Mouse (Mus musculus): ENCODE data around the gene Mybph. TPM values are rescaled to one million over a fixed set of nuclear protein-coding genes. Genes with fewer than 3 reads are reported as not detected.

The Mybph gene
- polyA plus RNA-seq, 1 experiment from 2014 or later, result 4.4 TPM

DNA sequence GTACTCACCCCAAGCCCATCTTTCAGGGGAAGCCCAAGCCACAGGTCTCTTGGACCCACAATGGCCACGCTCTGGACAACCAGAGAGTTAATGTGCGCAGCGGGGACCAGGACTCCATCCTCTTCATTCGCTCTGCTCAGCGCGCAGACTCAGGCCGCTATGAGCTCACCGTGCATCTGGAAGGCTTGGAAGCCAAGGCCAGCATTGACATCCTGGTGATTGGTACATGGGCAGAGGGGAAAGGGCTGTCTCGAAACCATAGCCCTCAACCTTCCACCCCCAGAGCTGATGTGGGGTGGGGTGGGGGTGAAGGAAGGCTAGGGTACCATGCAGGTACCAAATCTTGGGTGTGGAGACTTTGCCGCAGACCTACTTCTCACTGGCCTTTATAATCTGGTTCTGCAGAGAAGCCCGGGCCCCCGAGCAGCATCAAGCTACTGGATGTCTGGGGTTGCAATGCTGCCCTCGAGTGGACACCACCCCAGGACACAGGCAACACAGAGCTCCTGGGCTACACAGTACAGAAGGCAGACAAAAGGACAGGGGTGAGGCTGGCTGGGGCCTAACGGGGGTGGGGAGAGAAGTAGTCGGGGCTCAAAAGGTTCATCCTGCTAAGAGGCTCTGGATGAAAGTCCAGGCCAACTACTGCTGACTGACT lies 4.2 kb downstream of the Mybph start:
- Histone ChIP-seq H3K9me3 (replicated peaks; ENCODE audit: control insufficient read depth, low read length) (no peaks in the 10 kb centered on the region), H3K9ac (replicated peaks; ENCODE audit: low read length) (no peak overlapping the region), H3K4me1 (ENCODE audit: control insufficient read depth, insufficient read depth, low read length) (peaks cover 7% of the 10 kb centered on the region), H3K4me3 (ENCODE audit: low read depth, low read length) (no peak overlapping the region), H3K4me2 (ENCODE audit: low read depth, low read length) (no peak overlapping the region), H3K36me3 (replicated peaks; ENCODE audit: control insufficient read depth, insufficient read depth, low read depth, low read length) (no peaks in the 10 kb centered on the region), H3K27ac (replicated peaks; ENCODE audit: low read depth, low read length) (no peak overlapping the region), H3K27me3 (ENCODE audit: control insufficient read depth, insufficient read depth, low read length) (no peaks in the 10 kb centered on the region)
- ATAC-seq (replicated peaks; ENCODE audit: insufficient number of reproducible peaks, low FRiP score, low TSS enrichment, low read depth) (no peak), DNase-seq (ENCODE audit: low spot score) (no peak)
- 82% methylated on average over 15 of the region's 15 CpGs for WGBS

DNA sequence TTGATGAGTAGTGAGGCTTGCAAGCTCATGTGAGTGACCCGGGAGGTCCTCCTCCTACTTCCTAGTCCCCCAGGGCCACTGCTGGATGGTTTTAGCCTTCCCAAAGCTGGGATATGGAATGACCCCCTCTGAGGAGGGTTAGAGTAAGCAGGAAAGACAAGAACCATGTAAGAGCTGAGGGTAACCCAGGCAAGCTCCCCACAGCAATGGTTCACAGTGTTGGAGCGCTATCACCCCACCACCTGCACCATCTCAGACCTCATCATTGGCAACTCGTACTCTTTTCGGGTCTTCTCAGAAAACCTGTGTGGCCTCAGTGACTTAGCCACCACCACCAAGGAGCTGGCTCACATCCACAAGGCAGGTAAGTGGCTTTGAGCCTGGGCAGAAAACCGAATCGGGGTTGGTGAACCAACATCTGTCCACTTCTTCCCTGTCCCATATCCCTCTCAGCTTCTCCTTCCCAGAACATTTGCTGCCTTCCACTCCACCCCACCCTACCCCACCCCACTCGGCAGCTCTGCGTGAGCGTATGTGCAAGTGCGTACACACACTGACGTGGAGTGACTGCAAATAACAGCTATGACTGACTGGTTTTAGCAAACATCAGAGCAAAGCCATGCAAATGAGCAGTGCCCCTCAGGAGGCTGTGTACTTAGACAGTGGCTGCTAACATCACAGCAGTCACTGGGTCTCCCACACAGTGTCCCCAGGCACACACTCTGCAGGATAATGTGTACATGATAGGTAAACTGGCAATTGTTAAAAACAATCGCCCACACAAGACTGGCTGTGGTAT lies 5.1 kb downstream of the Mybph start:
- Histone ChIP-seq H3K27ac (replicated peaks; ENCODE audit: low read depth, low read length) (no peak overlapping the region), H3K4me1 (ENCODE audit: control insufficient read depth, insufficient read depth, low read length) (peaks cover 7% of the 10 kb centered on the region), H3K4me3 (ENCODE audit: low read depth, low read length) (no peak overlapping the region), H3K27me3 (ENCODE audit: control insufficient read depth, insufficient read depth, low read length) (no peaks in the 10 kb centered on the region), H3K9me3 (replicated peaks; ENCODE audit: control insufficient read depth, low read length) (no peaks in the 10 kb centered on the region), H3K9ac (replicated peaks; ENCODE audit: low read length) (no peak overlapping the region), H3K36me3 (replicated peaks; ENCODE audit: control insufficient read depth, insufficient read depth, low read depth, low read length) (no peaks in the 10 kb centered on the region), H3K4me2 (ENCODE audit: low read depth, low read length) (no peak overlapping the region)
- 89% methylated on average over 12 of the region's 12 CpGs for WGBS
- ATAC-seq (replicated peaks; ENCODE audit: insufficient number of reproducible peaks, low FRiP score, low TSS enrichment, low read depth), result no peak
- no peak for DNase-seq (ENCODE audit: low spot score)

DNA sequence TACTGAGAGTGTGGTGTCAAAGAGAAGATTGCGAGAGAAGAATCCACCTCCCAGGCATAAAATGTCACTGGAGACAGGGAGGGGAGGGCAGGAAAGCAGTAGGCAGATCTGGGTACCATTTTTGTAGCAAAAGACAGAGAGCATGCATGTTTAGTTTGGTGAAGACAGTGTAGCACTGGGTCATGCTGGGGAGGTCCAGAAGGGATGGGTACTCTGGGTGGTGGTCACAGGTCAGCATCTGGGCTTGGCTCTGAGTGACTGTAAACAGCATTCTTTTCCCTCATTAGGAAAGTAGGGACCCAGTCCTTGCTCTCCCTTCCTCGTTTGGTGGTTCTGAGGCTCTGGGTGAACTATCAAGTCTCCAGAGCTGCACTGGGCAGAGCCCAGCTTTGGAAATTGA lies 7.2 kb downstream of the Mybph start:
- Histone ChIP-seq H3K9me3 (replicated peaks; ENCODE audit: control insufficient read depth, low read length) (no peaks in the 10 kb centered on the region), H3K27ac (replicated peaks; ENCODE audit: low read depth, low read length) (no peak overlapping the region), H3K36me3 (replicated peaks; ENCODE audit: control insufficient read depth, insufficient read depth, low read depth, low read length) (no peaks in the 10 kb centered on the region), H3K4me2 (ENCODE audit: low read depth, low read length) (no peak overlapping the region), H3K4me3 (ENCODE audit: low read depth, low read length) (no peak overlapping the region), H3K9ac (replicated peaks; ENCODE audit: low read length) (no peak overlapping the region), H3K4me1 (ENCODE audit: control insufficient read depth, insufficient read depth, low read length) (no peaks in the 10 kb centered on the region; the same call in 1 of the 2 replicates), H3K27me3 (ENCODE audit: control insufficient read depth, insufficient read depth, low read length) (no peaks in the 10 kb centered on the region)
- DNase-seq (ENCODE audit: low spot score) (no peak), ATAC-seq (replicated peaks; ENCODE audit: insufficient number of reproducible peaks, low FRiP score, low TSS enrichment, low read depth) (no peak)
- 59% methylated on average over 2 of the region's 2 CpGs for WGBS

DNA sequence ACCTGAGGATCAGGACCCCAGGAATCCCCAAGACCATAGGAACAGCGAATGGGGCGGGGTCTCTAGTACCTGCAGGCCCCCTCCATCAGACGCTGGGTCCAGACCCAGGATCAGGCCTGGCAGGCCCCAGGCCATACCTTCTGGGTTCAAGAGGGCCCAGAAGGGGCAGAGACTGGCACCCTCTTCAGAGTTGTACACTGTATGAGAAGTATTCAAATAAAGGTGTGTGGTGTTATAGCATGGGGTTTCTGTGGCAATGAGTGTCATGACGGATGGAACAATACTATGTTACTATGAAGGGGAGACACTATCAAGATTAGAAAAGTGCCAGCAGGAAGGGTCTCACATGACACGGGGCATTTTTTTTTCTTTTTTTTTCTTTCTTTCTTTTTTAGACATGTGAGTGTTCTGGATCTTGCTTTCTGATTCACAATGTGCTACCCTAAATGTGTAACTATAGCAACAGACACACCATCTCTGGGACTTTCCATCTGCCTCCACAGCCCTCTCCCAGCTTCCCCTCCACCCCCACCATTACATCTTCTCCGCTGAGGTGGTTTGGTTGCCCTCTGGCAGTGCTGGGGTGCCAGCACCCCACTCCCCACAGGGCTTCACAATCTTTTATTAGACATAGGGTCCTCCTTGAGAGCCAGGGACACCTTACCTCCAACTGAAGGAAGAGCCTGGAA lies 7.9 kb downstream of the Mybph start:
- Histone ChIP-seq H3K4me1 (ENCODE audit: control insufficient read depth, insufficient read depth, low read length) (no peaks in the 10 kb centered on the region), H3K9me3 (replicated peaks; ENCODE audit: control insufficient read depth, low read length) (no peaks in the 10 kb centered on the region), H3K27ac (replicated peaks; ENCODE audit: low read depth, low read length) (no peak overlapping the region), H3K36me3 (replicated peaks; ENCODE audit: control insufficient read depth, insufficient read depth, low read depth, low read length) (no peaks in the 10 kb centered on the region), H3K9ac (replicated peaks; ENCODE audit: low read length) (no peak overlapping the region), H3K27me3 (ENCODE audit: control insufficient read depth, insufficient read depth, low read length) (no peaks in the 10 kb centered on the region), H3K4me2 (ENCODE audit: low read depth, low read length) (no peak overlapping the region), H3K4me3 (ENCODE audit: low read depth, low read length) (no peak overlapping the region)
- DNase-seq (ENCODE audit: low spot score) (no peak), ATAC-seq (replicated peaks; ENCODE audit: insufficient number of reproducible peaks, low FRiP score, low TSS enrichment, low read depth) (no peak)
- WGBS, result 87% methylated on average over 6 of the region's 6 CpGs

DNA sequence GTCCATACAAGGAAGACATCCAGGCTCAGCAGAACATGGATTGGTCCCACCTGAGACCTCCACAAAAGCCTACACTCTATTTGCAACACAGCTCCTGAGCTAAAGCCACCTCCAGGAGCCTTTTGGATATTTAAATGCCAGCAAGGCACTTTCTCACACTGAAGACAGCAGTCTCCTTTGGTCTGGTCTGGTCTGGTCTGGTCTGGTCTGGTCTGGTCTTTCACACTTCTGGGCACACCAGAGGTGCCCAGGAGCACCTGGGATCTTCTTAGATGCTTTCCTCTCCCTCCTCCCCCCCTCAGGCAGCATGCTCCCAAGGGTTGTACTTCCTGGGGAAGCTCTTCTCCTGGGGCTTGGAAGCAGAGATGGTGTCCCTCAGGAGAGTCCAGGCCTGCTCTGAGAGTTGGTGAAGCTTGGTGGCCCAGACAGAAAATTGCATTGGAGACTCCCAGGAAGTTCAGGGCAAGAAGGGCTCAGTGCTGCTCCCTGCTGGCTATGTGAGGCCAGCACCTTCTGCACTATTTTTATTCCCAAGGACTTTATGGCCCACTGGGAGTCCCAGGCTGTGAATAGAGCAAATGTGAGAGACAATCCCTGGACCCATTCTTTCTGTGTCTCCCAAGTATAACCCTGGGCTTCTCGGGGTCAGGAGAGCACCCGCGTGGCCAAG lies 8.6 kb downstream of the Mybph start:
- WGBS, result 35% methylated on average over 3 of the region's 3 CpGs
- ATAC-seq (replicated peaks; ENCODE audit: insufficient number of reproducible peaks, low FRiP score, low TSS enrichment, low read depth), result no peak
- DNase-seq (ENCODE audit: low spot score), result peak; percentile 50
- Histone ChIP-seq H3K9me3 (replicated peaks; ENCODE audit: control insufficient read depth, low read length) (no peaks in the 10 kb centered on the region), H3K36me3 (replicated peaks; ENCODE audit: control insufficient read depth, insufficient read depth, low read depth, low read length) (no peaks in the 10 kb centered on the region), H3K4me3 (ENCODE audit: low read depth, low read length) (no peak overlapping the region), H3K4me2 (ENCODE audit: low read depth, low read length) (no peak overlapping the region), H3K27me3 (ENCODE audit: control insufficient read depth, insufficient read depth, low read length) (no peaks in the 10 kb centered on the region), H3K9ac (replicated peaks; ENCODE audit: low read length) (no peak overlapping the region), H3K4me1 (ENCODE audit: control insufficient read depth, insufficient read depth, low read length) (no peaks in the 10 kb centered on the region), H3K27ac (replicated peaks; ENCODE audit: low read depth, low read length) (no peak overlapping the region)

DNA sequence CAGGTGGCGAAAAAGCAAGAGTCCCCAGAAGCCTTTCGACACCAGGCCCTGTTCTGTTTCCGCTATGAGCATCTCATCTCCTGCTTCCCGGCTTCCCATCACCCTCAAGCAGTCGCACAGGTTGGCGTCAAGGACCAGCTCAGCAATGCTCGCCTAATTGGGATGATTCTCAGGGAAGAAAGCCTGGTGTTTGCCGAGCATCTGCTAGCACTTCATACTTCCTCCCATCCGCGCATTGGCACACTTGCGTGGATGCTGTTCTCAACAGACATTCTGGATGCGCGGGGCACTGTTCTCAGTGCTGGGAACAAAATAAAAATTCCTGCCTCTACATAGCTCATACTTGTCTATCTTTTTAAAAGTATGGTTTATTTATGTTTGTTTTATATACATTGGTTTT lies 11.0 kb downstream of the Mybph start:
- no peak overlapping the region for H3K4me2 ChIP-seq (ENCODE audit: low read depth, low read length)
- no peak for DNase-seq (ENCODE audit: low spot score)
- 91% methylated on average over 13 of the region's 13 CpGs for WGBS

DNA sequence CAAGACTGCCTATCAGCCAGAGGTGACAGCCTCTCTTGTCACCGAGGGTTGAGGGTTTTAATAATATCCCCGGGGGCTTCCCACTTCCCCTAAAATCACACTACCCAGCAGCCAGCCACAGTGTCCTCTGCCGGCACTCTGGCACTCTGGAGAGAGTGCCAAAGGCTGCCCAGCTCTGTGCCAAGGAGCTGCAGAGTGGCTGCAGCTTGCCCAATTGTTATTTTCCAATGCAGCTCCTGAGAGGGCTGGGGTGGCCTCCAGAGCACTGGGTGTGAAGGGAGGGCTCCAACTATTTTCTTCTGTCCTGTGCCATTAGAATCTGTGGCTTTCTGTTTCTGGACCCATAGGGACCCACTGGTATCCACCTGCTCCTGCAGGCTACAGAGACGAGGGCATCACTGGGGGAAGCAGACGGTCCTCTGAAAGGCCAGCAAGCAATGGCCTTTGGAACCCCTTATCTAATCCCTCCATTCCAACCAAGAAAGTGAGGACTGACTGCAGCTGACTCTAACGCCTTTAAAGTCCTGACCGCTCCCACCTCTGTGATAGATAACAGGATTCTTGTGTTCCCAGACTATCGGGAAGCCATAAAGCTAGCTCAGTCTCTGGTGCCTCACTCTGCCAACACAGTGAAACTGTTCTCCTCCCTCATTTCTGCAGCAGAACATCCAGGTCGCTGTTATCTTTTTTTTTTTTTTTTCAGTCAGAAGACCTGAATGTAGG lies 12.2 kb downstream of the Mybph start:
- Histone ChIP-seq H3K27me3 (ENCODE audit: control insufficient read depth, insufficient read depth, low read length) (no peaks in the 10 kb centered on the region), H3K9ac (replicated peaks; ENCODE audit: low read length) (no peak overlapping the region), H3K27ac (replicated peaks; ENCODE audit: low read depth, low read length) (no peak overlapping the region), H3K36me3 (replicated peaks; ENCODE audit: control insufficient read depth, insufficient read depth, low read depth, low read length) (no peaks in the 10 kb centered on the region), H3K4me2 (ENCODE audit: low read depth, low read length) (no peak overlapping the region), H3K4me3 (ENCODE audit: low read depth, low read length) (no peak overlapping the region), H3K4me1 (ENCODE audit: control insufficient read depth, insufficient read depth, low read length) (no peaks in the 10 kb centered on the region), H3K9me3 (replicated peaks; ENCODE audit: control insufficient read depth, low read length) (no peaks in the 10 kb centered on the region)
- ATAC-seq (replicated peaks; ENCODE audit: insufficient number of reproducible peaks, low FRiP score, low TSS enrichment, low read depth) (no peak), DNase-seq (ENCODE audit: low spot score) (no peak)
- WGBS, result 62% methylated on average over 9 of the region's 9 CpGs

More for the DNA sequence above, 11.0 kb downstream of the Mybph start:
- H3K4me3 ChIP-seq (ENCODE audit: low read depth, low read length), result no peak overlapping the region
- no peaks in the 10 kb centered on the region for H3K4me1 ChIP-seq (ENCODE audit: control insufficient read depth, insufficient read depth, low read length)
- H3K9ac ChIP-seq (replicated peaks; ENCODE audit: low read length), result no peak overlapping the region
- no peaks in the 10 kb centered on the region for H3K9me3 ChIP-seq (replicated peaks; ENCODE audit: control insufficient read depth, low read length)
- no peaks in the 10 kb centered on the region for H3K36me3 ChIP-seq (replicated peaks; ENCODE audit: control insufficient read depth, insufficient read depth, low read depth, low read length)
- ATAC-seq (replicated peaks; ENCODE audit: insufficient number of reproducible peaks, low FRiP score, low TSS enrichment, low read depth), result no peak
- H3K27ac ChIP-seq (replicated peaks; ENCODE audit: low read depth, low read length), result no peak overlapping the region
- no peaks in the 10 kb centered on the region for H3K27me3 ChIP-seq (ENCODE audit: control insufficient read depth, insufficient read depth, low read length)
